Mouse (Mus musculus): ENCODE results near the gene Gm4792. TPM values are rescaled to one million over a fixed set of nuclear protein-coding genes. Genes with fewer than 3 reads are reported as not detected.

Gm4792 gene
- polyA plus RNA-seq, 1 experiment from 2014 or later, result 0.18 TPM

- Histone ChIP-seq H3K4me3 (ENCODE audit: low read length) (no peak overlapping the region), H3K9ac (ENCODE audit: low read length) (no peak overlapping the region), H3K4me2 (ENCODE audit: low read depth, low read length) (no peak overlapping the region), H3K36me3 (ENCODE audit: control insufficient read depth, insufficient read depth) (no peaks in the 10 kb centered on the region), H3K27ac (ENCODE audit: low read length) (no peak overlapping the region), H3K9me3 (replicated peaks; ENCODE audit: control insufficient read depth, low read length) (no peaks in the 10 kb centered on the region), H3K4me1 (ENCODE audit: control insufficient read depth, insufficient read depth, low read length) (0 out of 2 replicates have a peak, but pooled peaks cover 4% of the 10 kb centered on the region), H3K27me3 (ENCODE audit: control insufficient read depth, insufficient read depth, low read length) (no peaks in the 10 kb centered on the region)
- WGBS, result 87% methylated on average over 6 of the region's 6 CpGs
- ATAC-seq (replicated peaks; ENCODE audit: extremely low read depth, insufficient read depth, low FRiP score), result no peak
Observed at GRCm38 (mm10) chr10:94336071-94336470, 37.6 kb upstream of the Gm4792 start.

GRCm38 (mm10) chr10:94335047-94335446 is 36.5 kb upstream of the Gm4792 start:
- Histone ChIP-seq H3K9me3 (replicated peaks; ENCODE audit: control insufficient read depth, low read length) (no peaks in the 10 kb centered on the region), H3K9ac (ENCODE audit: low read length) (no peak overlapping the region), H3K36me3 (ENCODE audit: control insufficient read depth, insufficient read depth) (no peaks in the 10 kb centered on the region), H3K4me3 (ENCODE audit: low read length) (no peak overlapping the region), H3K27me3 (ENCODE audit: control insufficient read depth, insufficient read depth, low read length) (no peaks in the 10 kb centered on the region), H3K4me2 (ENCODE audit: low read depth, low read length) (no peak overlapping the region), H3K27ac (ENCODE audit: low read length) (no peak overlapping the region), H3K4me1 (ENCODE audit: control insufficient read depth, insufficient read depth, low read length) (peaks cover 11% of the 10 kb centered on the region)
- WGBS, result 67% methylated on average over 10 of the region's 10 CpGs
- no peak for ATAC-seq (replicated peaks; ENCODE audit: extremely low read depth, insufficient read depth, low FRiP score)

GRCm38 (mm10) chr10:94333328-94333727 is 34.8 kb upstream of the Gm4792 start:
- H3K27me3 ChIP-seq (ENCODE audit: control insufficient read depth, insufficient read depth, low read length), result no peaks in the 10 kb centered on the region
- no peaks in the 10 kb centered on the region for H3K9me3 ChIP-seq (replicated peaks; ENCODE audit: control insufficient read depth, low read length)
- no peak overlapping the region for H3K4me2 ChIP-seq (ENCODE audit: low read depth, low read length)
- 79% methylated on average over 8 of the region's 8 CpGs for WGBS
- no peaks in the 10 kb centered on the region for H3K36me3 ChIP-seq (ENCODE audit: control insufficient read depth, insufficient read depth)
- H3K9ac ChIP-seq (ENCODE audit: low read length), result no peak overlapping the region
- no peak overlapping the region for H3K4me3 ChIP-seq (ENCODE audit: low read length)
- H3K4me1 ChIP-seq (ENCODE audit: control insufficient read depth, insufficient read depth, low read length), result peaks cover 15% of the 10 kb centered on the region
- no peak for ATAC-seq (replicated peaks; ENCODE audit: extremely low read depth, insufficient read depth, low FRiP score)
- H3K27ac ChIP-seq (ENCODE audit: low read length), result no peak overlapping the region

- Histone ChIP-seq H3K36me3 (ENCODE audit: control insufficient read depth, insufficient read depth) (no peaks in the 10 kb centered on the region), H3K4me1 (ENCODE audit: control insufficient read depth, insufficient read depth, low read length) (peaks cover 15% of the 10 kb centered on the region), H3K4me2 (ENCODE audit: low read depth, low read length) (no peak overlapping the region), H3K4me3 (ENCODE audit: low read length) (no peak overlapping the region), H3K9me3 (replicated peaks; ENCODE audit: control insufficient read depth, low read length) (no peaks in the 10 kb centered on the region), H3K27ac (ENCODE audit: low read length) (no peak overlapping the region), H3K27me3 (ENCODE audit: control insufficient read depth, insufficient read depth, low read length) (no peaks in the 10 kb centered on the region), H3K9ac (ENCODE audit: low read length) (no peak overlapping the region)
- no peak for ATAC-seq (replicated peaks; ENCODE audit: extremely low read depth, insufficient read depth, low FRiP score)
- WGBS, result 87% methylated on average over 16 of the region's 16 CpGs
Observed at GRCm38 (mm10) chr10:94332358-94333137, 34.0 kb upstream of the Gm4792 start.

GRCm38 (mm10) chr10:94329962-94330361 is 31.5 kb upstream of the Gm4792 start:
- Histone ChIP-seq H3K36me3 (ENCODE audit: control insufficient read depth, insufficient read depth) (no peaks in the 10 kb centered on the region), H3K4me1 (ENCODE audit: control insufficient read depth, insufficient read depth, low read length) (peaks cover 14% of the 10 kb centered on the region), H3K4me2 (ENCODE audit: low read depth, low read length) (peak overlapping the region; percentile 56), H3K27me3 (ENCODE audit: control insufficient read depth, insufficient read depth, low read length) (no peaks in the 10 kb centered on the region), H3K4me3 (ENCODE audit: low read length) (peak overlapping the region; percentile 22; the same call in 1 of the 2 replicates), H3K9me3 (replicated peaks; ENCODE audit: control insufficient read depth, low read length) (peaks cover 4% of the 10 kb centered on the region), H3K27ac (ENCODE audit: low read length) (peak overlapping the region; percentile 51), H3K9ac (ENCODE audit: low read length) (no peak overlapping the region)
- WGBS, result 14% methylated on average over 5 of the region's 5 CpGs
- ATAC-seq (replicated peaks; ENCODE audit: extremely low read depth, insufficient read depth, low FRiP score), result peak; percentile 80

- Histone ChIP-seq H3K9ac (ENCODE audit: low read length) (no peak overlapping the region), H3K4me3 (ENCODE audit: low read length) (no peak overlapping the region), H3K27me3 (ENCODE audit: control insufficient read depth, insufficient read depth, low read length) (no peaks in the 10 kb centered on the region), H3K36me3 (ENCODE audit: control insufficient read depth, insufficient read depth) (no peaks in the 10 kb centered on the region), H3K27ac (ENCODE audit: low read length) (no peak overlapping the region), H3K4me1 (ENCODE audit: control insufficient read depth, insufficient read depth, low read length) (no peaks in the 10 kb centered on the region), H3K9me3 (replicated peaks; ENCODE audit: control insufficient read depth, low read length) (no peaks in the 10 kb centered on the region), H3K4me2 (ENCODE audit: low read depth, low read length) (no peak overlapping the region)
- WGBS, result 57% methylated on average over 4 of the region's 4 CpGs
- no peak for ATAC-seq (replicated peaks; ENCODE audit: extremely low read depth, insufficient read depth, low FRiP score)
Observed at GRCm38 (mm10) chr10:94318574-94318973, 20.1 kb upstream of the Gm4792 start.

- WGBS, result 81% methylated on average over 4 of the region's 4 CpGs
Observed at GRCm38 (mm10) chr10:94313146-94313545, 14.6 kb upstream of the Gm4792 start.

GRCm38 (mm10) chr10:94312007-94312715 is 13.7 kb upstream of the Gm4792 start:
- no peak overlapping the region for H3K27ac ChIP-seq (ENCODE audit: low read length)
- ATAC-seq (replicated peaks; ENCODE audit: extremely low read depth, insufficient read depth, low FRiP score), result peak; percentile 49
- 1% methylated on average over 45 of the region's 45 CpGs for WGBS
- H3K4me3 ChIP-seq (ENCODE audit: low read length), result peak overlapping the region; percentile 62
- H3K27me3 ChIP-seq (ENCODE audit: control insufficient read depth, insufficient read depth, low read length), result peaks cover 5% of the 10 kb centered on the region
- no peaks in the 10 kb centered on the region for H3K9me3 ChIP-seq (replicated peaks; ENCODE audit: control insufficient read depth, low read length)
- no peaks in the 10 kb centered on the region for H3K36me3 ChIP-seq (ENCODE audit: control insufficient read depth, insufficient read depth)
- peak overlapping the region; percentile 97 for H3K4me2 ChIP-seq (ENCODE audit: low read depth, low read length)
- peaks cover 4% of the 10 kb centered on the region; the same call in 1 of the 2 replicates for H3K4me1 ChIP-seq (ENCODE audit: control insufficient read depth, insufficient read depth, low read length)
- H3K9ac ChIP-seq (ENCODE audit: low read length), result peak overlapping the region; percentile 64

More at GRCm38 (mm10) chr10:94313146-94313545, 14.6 kb upstream of the Gm4792 start:
- H3K9me3 ChIP-seq (replicated peaks; ENCODE audit: control insufficient read depth, low read length), result no peaks in the 10 kb centered on the region
- ATAC-seq (replicated peaks; ENCODE audit: extremely low read depth, insufficient read depth, low FRiP score), result no peak
- peaks cover 5% of the 10 kb centered on the region for H3K27me3 ChIP-seq (ENCODE audit: control insufficient read depth, insufficient read depth, low read length)
- no peak overlapping the region for H3K4me2 ChIP-seq (ENCODE audit: low read depth, low read length)
- no peaks in the 10 kb centered on the region for H3K36me3 ChIP-seq (ENCODE audit: control insufficient read depth, insufficient read depth)
- no peak overlapping the region for H3K9ac ChIP-seq (ENCODE audit: low read length)
- H3K4me3 ChIP-seq (ENCODE audit: low read length), result no peak overlapping the region
- H3K4me1 ChIP-seq (ENCODE audit: control insufficient read depth, insufficient read depth, low read length), result peaks cover 4% of the 10 kb centered on the region; the same call in 1 of the 2 replicates
- H3K27ac ChIP-seq (ENCODE audit: low read length), result no peak overlapping the region

GRCm38 (mm10) chr10:94311511-94312006 is 13.1 kb upstream of the Gm4792 start, which contains the start of gene Tmcc3:
Gene Tmcc3, plus strand, starts transcription at chr10:94311949.
- peaks cover 4% of the 10 kb centered on the region; the same call in 1 of the 2 replicates for H3K4me1 ChIP-seq (ENCODE audit: control insufficient read depth, insufficient read depth, low read length)
- H3K27me3 ChIP-seq (ENCODE audit: control insufficient read depth, insufficient read depth, low read length), result peaks cover 5% of the 10 kb centered on the region
- H3K4me2 ChIP-seq (ENCODE audit: low read depth, low read length), result peak within 1 kb of the TSS; percentile 97
- peak within 1 kb of the TSS; percentile 64 for H3K9ac ChIP-seq (ENCODE audit: low read length)
- peak within 1 kb of the TSS; percentile 62 for H3K4me3 ChIP-seq (ENCODE audit: low read length)
- H3K27ac ChIP-seq (ENCODE audit: low read length), result no peak within 1 kb of the TSS
- 2% methylated on average over 19 of the region's 19 CpGs for WGBS
- H3K9me3 ChIP-seq (replicated peaks; ENCODE audit: control insufficient read depth, low read length), result no peaks in the 10 kb centered on the region
- H3K36me3 ChIP-seq (ENCODE audit: control insufficient read depth, insufficient read depth), result no peaks in the 10 kb centered on the region
- ATAC-seq (replicated peaks; ENCODE audit: extremely low read depth, insufficient read depth, low FRiP score), result no peak

Measured in heart, embryonic 16.5 days (tissue).